Mouse (Mus musculus) lung, embryonic 16.5 days (tissue): ENCODE data around the gene Zbtb14. TPM values are rescaled to one million over a fixed set of nuclear protein-coding genes. Genes with fewer than 3 reads are reported as not detected.

Experiments
- ATAC-seq: fragments of 200-750 bp; cut with Nextera tagmentation; 2 replicates; pipeline ENCODE4 v1.8.0; 2017; ENCODE audit warnings: low read depth, mild to moderate bottlenecking, moderate library complexity
- H3K27ac ChIP-seq: fragments of 300-500 bp; sonication (generic); 2 replicates; pipeline ENCODE4 v1.5.1; 2014; ENCODE audit warnings: mild to moderate bottlenecking, control low read depth, low read length
- H3K27me3 ChIP-seq: fragments of 300-500 bp; sonication (generic); 2 replicates; pipeline ENCODE4 v1.6.1; 2014; ENCODE audit warnings: low read depth, low read length, mixed read lengths; ENCODE audit not compliant: control insufficient read depth, insufficient read depth
- H3K36me3 ChIP-seq: fragments of 300-500 bp; sonication (generic); 2 replicates; pipeline ENCODE4 v1.6.1; 2014; ENCODE audit warnings: low read length; ENCODE audit not compliant: control insufficient read depth, insufficient read depth
- H3K4me1 ChIP-seq: fragments of 300-500 bp; sonication (generic); replicated peaks from 2 replicates; pipeline ENCODE4 v1.6.1; 2014; ENCODE audit warnings: low read length, mixed read lengths; ENCODE audit not compliant: control insufficient read depth, insufficient read depth
- H3K4me2 ChIP-seq: fragments of 300-500 bp; sonication (generic); 2 replicates; pipeline ENCODE4 v1.6.1; 2014; ENCODE audit warnings: low read depth, low read length, control low read depth
- H3K4me3 ChIP-seq: fragments of 300-500 bp; sonication (generic); 2 replicates; pipeline ENCODE4 v1.5.1; 2014; ENCODE audit warnings: mild to moderate bottlenecking, low read length, control low read depth
- H3K9ac ChIP-seq: fragments of 300-500 bp; sonication (generic); 2 replicates; pipeline ENCODE4 v1.6.1; 2014; ENCODE audit warnings: low read length, control low read depth
- H3K9me3 ChIP-seq: fragments of 300-500 bp; sonication (generic); 2 replicates; pipeline ENCODE4 v1.6.1; 2016; ENCODE audit warnings: low read length; ENCODE audit not compliant: control insufficient read depth
- WGBS: fragments of 180-500 bp; shearing (Covaris S2); extraction: QIAGEN DNeasy Blood & Tissue Kit; methylation state at CpG from one replicate; pipeline ENCODE4 v1.1.7; 2014; 5-methylcytosine and 5-hydroxymethylcytosine counted together
- polyA plus RNA-seq: library from polyadenylated mRNA; unstranded; fragments of >200 nt; fragmentation: Nextera tagmentation; extraction: Ambion mirVana; gene quantifications from 2 replicates; pipeline ENCODE4 v1.2.1, GENCODE M21; 2015

Gene Zbtb14
- 23.2 and 23.8 TPM in 2 replicates for polyA plus RNA-seq

GRCm38 (mm10) chr17:69382511-69383100, at the start of gene Zbtb14:
Zbtb14 (plus strand) TSS chr17:69383050.
- WGBS = under 1% methylated on average over 47 of the region's 72 CpGs
- ATAC-seq = peak; percentile 94
- peak within 1 kb of the TSS; percentile 83 for H3K9ac ChIP-seq
- peak within 1 kb of the TSS; percentile 73 for H3K4me2 ChIP-seq
- peak within 1 kb of the TSS; percentile 90 for H3K4me3 ChIP-seq
- H3K27ac ChIP-seq = peak within 1 kb of the TSS; percentile 97
- no peaks in the 10 kb centered on the region for H3K27me3 ChIP-seq
- peaks cover 9% of the 10 kb centered on the region; the same call in 1 of the 2 replicates for H3K4me1 ChIP-seq
- H3K9me3 ChIP-seq = no peaks in the 10 kb centered on the region
- peaks cover 10% of the 10 kb centered on the region for H3K36me3 ChIP-seq

DNA sequence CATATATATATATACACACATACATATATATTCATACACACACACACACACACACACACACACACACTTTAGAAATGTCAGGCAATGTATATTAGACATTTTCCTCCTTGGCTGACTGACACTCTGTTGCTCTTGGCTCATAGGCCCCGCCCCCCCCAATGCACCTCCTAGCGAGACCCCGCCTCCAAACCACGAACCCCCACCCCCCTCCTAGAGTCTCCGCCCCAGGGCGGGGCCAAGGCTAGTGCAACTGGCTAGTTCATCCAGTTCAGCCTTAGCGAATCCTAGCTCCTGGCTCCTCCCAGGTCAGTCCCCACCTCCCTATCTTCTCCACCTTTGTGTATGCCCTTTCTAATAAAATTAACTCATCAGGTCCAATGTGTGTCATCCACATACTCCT, 36.8 kb upstream of the Zbtb14 start:
- Histone ChIP-seq H3K9ac (no peak overlapping the region), H3K4me3 (no peak overlapping the region), H3K9me3 (no peaks in the 10 kb centered on the region), H3K36me3 (no peaks in the 10 kb centered on the region), H3K4me2 (no peak overlapping the region), H3K27me3 (no peaks in the 10 kb centered on the region), H3K27ac (no peak overlapping the region), H3K4me1 (no peaks in the 10 kb centered on the region)
- 75% methylated on average over 7 of the region's 7 CpGs for WGBS
- ATAC-seq = no peak

DNA sequence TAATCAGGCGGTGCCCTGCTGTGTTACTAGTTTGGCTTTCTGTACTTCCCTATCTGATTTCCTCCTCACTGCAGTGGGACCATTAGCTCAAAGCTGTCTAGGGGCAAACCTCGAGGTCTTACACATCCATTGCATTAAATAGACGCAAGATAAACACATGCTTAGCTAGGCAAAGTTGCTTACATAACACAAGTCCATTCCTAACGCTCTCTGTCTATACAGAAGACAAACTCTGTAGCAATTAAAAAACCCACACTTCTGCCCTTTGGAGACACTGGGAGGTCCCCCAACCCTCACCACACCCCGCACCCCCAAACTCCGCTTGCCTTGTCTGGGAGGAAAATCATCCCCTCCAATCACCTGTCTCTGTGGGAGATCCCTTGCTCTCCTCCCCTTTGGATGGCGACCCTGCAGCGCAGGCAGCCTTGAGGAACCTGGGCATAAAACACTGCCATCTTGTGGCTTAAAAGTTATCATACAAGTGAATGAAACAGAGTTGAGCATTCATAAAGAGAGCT, 33.8 kb upstream of the Zbtb14 start:
- no peaks in the 10 kb centered on the region for H3K4me1 ChIP-seq
- no peaks in the 10 kb centered on the region for H3K27me3 ChIP-seq
- WGBS = 19% methylated on average over 8 of the region's 8 CpGs
- H3K27ac ChIP-seq = no peak overlapping the region
- H3K9ac ChIP-seq = no peak overlapping the region
- H3K9me3 ChIP-seq = no peaks in the 10 kb centered on the region
- H3K36me3 ChIP-seq = no peaks in the 10 kb centered on the region
- no peak for ATAC-seq
- no peak overlapping the region for H3K4me3 ChIP-seq
- H3K4me2 ChIP-seq = no peak overlapping the region

GRCm38 (mm10) chr17:69365049-69365448, 17.8 kb upstream of the Zbtb14 start:
- no peak for ATAC-seq
- 82% methylated on average over 3 of the region's 3 CpGs for WGBS

GRCm38 (mm10) chr17:69380838-69381237, 2.0 kb upstream of the Zbtb14 start:
- Histone ChIP-seq H3K36me3 (no peaks in the 10 kb centered on the region), H3K4me2 (no peak overlapping the region), H3K27ac (no peak overlapping the region), H3K4me3 (no peak overlapping the region), H3K4me1 (peaks cover 9% of the 10 kb centered on the region; the same call in 1 of the 2 replicates), H3K9me3 (no peaks in the 10 kb centered on the region), H3K27me3 (no peaks in the 10 kb centered on the region), H3K9ac (no peak overlapping the region)
- no peak for ATAC-seq
- WGBS = 66% methylated on average over 8 of the region's 8 CpGs

More at GRCm38 (mm10) chr17:69365049-69365448, 17.8 kb upstream of the Zbtb14 start:
- Histone ChIP-seq H3K9me3 (peaks cover 2% of the 10 kb centered on the region; the same call in 1 of the 2 replicates), H3K27ac (no peak overlapping the region), H3K4me3 (no peak overlapping the region), H3K36me3 (no peaks in the 10 kb centered on the region), H3K9ac (no peak overlapping the region), H3K4me1 (no peaks in the 10 kb centered on the region), H3K4me2 (no peak overlapping the region), H3K27me3 (no peaks in the 10 kb centered on the region)

DNA sequence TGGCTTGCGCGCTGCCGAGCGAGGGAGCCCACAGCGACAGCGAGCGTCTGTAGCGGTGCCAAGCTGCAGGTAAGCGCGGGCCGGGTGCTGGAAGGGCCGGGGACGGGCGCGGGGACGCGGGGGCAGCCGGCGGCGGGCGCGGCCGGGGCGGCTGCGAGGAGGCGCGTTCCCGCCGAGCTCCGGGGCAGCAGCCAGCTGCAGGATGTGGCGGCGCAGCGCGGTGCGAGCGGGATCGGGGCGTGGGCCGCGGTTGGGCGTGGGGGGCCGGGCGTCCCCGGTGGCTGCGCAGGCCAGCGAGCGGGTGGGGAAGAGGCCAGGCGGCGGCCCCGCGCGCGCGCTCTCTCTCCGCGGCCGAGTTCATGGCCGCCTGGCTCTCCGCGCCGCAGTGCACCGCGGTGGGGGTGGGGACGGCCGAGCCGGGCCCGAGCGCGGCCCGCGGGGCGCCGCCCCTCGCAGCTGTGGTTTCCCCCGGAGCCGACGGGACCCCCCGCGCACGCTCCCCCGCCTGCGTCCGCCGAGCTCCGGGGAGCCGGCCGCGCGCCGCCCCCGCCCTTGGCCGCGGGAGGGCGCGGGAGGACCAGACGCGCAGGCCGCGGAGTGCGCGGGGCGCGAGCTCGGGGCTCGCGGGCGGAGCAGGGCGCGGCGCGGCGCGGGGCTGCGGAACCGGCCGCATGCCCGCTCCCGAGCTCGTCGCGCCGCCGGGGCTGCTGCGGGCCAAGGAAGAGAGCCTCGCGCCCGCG, 521 bp downstream of the Zbtb14 start:
- peak; percentile 69 for ATAC-seq
- H3K4me3 ChIP-seq = peak overlapping the region; percentile 90
- H3K36me3 ChIP-seq = peaks cover 17% of the 10 kb centered on the region
- peaks cover 9% of the 10 kb centered on the region; the same call in 1 of the 2 replicates for H3K4me1 ChIP-seq
- peak overlapping the region; percentile 83 for H3K9ac ChIP-seq
- peak overlapping the region; percentile 97 for H3K27ac ChIP-seq
- H3K27me3 ChIP-seq = no peaks in the 10 kb centered on the region
- peak overlapping the region; percentile 73 for H3K4me2 ChIP-seq
- WGBS = under 1% methylated on average over 55 of the region's 128 CpGs
- H3K9me3 ChIP-seq = no peaks in the 10 kb centered on the region

- 0 out of 2 replicates have a peak, but pooled peaks have one; percentile 4 for ATAC-seq
- peaks cover 9% of the 10 kb centered on the region; the same call in 1 of the 2 replicates for H3K4me1 ChIP-seq
Measured at GRCm38 (mm10) chr17:69383941-69384665, 1.3 kb downstream of the Zbtb14 start.

GRCm38 (mm10) chr17:69396147-69397033, 13.5 kb downstream of the Zbtb14 start:
- Histone ChIP-seq H3K27ac (no peak overlapping the region), H3K4me3 (peak overlapping the region; percentile 6; the same call in 1 of the 2 replicates), H3K9ac (no peak overlapping the region), H3K36me3 (no peaks in the 10 kb centered on the region), H3K4me2 (peak overlapping the region; percentile 31), H3K27me3 (no peaks in the 10 kb centered on the region), H3K9me3 (no peaks in the 10 kb centered on the region), H3K4me1 (no peaks in the 10 kb centered on the region)
- 31% methylated on average over 16 of the region's 16 CpGs for WGBS
- no peak for ATAC-seq

More at GRCm38 (mm10) chr17:69383941-69384665, 1.3 kb downstream of the Zbtb14 start:
- Histone ChIP-seq H3K4me3 (peak overlapping the region; percentile 90), H3K4me2 (peak overlapping the region; percentile 73), H3K9me3 (no peaks in the 10 kb centered on the region), H3K9ac (peak overlapping the region; percentile 83), H3K36me3 (peaks cover 17% of the 10 kb centered on the region), H3K27ac (peak overlapping the region; percentile 97), H3K27me3 (no peaks in the 10 kb centered on the region)
- WGBS = under 1% methylated on average over 37 of the region's 37 CpGs
